Mouse (Mus musculus): ENCODE data around the gene Cyyr1. TPM values are rescaled to one million over a fixed set of nuclear protein-coding genes. Genes with fewer than 3 reads are reported as not detected.

Cyyr1 gene
- polyA plus RNA-seq, 1 experiment from 2014 or later: 4.0 TPM

DNA sequence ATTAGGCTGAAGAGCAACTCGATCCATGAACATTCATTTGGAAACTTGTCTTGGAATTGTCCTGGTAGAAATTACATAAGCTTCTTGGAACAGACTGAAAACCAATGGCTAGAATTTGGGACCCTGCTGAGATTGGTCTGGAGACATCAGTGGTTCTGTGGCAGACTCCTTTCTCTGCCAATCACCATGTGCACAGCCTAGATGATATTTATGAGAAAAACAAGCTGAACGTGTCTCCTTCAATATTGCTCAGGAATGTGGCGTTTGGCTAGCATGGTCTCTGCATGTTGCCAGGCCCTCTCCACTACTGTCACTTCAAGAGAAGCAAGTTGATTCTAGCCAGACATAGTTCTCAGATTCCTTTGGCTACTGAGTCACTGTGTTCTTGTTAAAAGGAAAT, 107.4 kb downstream of the Cyyr1 start:
- H3K27me3 ChIP-seq (replicated peaks; ENCODE audit: control insufficient read depth, insufficient read depth, low read length): no peaks in the 10 kb centered on the region
- no peak overlapping the region for H3K4me2 ChIP-seq (ENCODE audit: low read depth, low read length)
- no peaks in the 10 kb centered on the region for H3K9me3 ChIP-seq (ENCODE audit: control insufficient read depth, low read length)
- H3K36me3 ChIP-seq (ENCODE audit: control insufficient read depth, insufficient read depth, low read length): no peaks in the 10 kb centered on the region
- 72% methylated on average over 3 of the region's 3 CpGs for WGBS
- H3K4me1 ChIP-seq (ENCODE audit: control insufficient read depth, insufficient read depth, low read length): no peaks in the 10 kb centered on the region
- DNase-seq (ENCODE audit: low spot score) (peak; percentile 13), ATAC-seq (ENCODE audit: low read depth) (no peak)
- H3K27ac ChIP-seq (replicated peaks; ENCODE audit: low read depth, low read length): no peak overlapping the region
- H3K9ac ChIP-seq (ENCODE audit: low read depth, low read length): no peak overlapping the region
- no peak overlapping the region for H3K4me3 ChIP-seq (ENCODE audit: low read depth, low read length)

- no peak for DNase-seq (ENCODE audit: low spot score)
- WGBS: 66% methylated on average over 2 of the region's 2 CpGs
These were observed 117.8 kb downstream of the Cyyr1 start for GRCm38 (mm10) chr16:85435427-85435826.

DNA sequence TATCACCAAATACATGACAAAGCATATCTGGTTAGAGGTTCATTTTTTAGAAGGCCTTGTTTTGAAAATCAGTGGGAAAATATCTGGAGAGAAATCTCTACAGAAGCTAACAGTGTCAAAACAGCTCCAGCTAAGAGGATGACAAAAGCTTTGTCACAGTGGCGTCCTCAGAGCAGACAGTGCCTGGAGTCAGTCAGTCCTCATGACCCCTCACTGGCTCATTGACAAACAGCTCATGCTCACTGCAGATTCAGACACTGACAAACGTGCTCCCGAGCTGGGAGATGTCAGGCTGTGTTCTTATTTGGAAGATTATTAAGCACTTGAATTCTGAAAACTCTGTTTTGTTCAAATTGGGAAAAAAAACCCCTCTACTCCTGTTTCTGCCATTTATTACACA, 124.0 kb downstream of the Cyyr1 start:
- Histone ChIP-seq H3K36me3 (ENCODE audit: control insufficient read depth, insufficient read depth, low read length) (no peaks in the 10 kb centered on the region), H3K9ac (ENCODE audit: low read depth, low read length) (no peak overlapping the region), H3K27ac (replicated peaks; ENCODE audit: low read depth, low read length) (no peak overlapping the region), H3K27me3 (replicated peaks; ENCODE audit: control insufficient read depth, insufficient read depth, low read length) (no peaks in the 10 kb centered on the region), H3K4me1 (ENCODE audit: control insufficient read depth, insufficient read depth, low read length) (no peaks in the 10 kb centered on the region), H3K4me2 (ENCODE audit: low read depth, low read length) (no peak overlapping the region), H3K9me3 (ENCODE audit: control insufficient read depth, low read length) (no peaks in the 10 kb centered on the region), H3K4me3 (ENCODE audit: low read depth, low read length) (no peak overlapping the region)
- DNase-seq (ENCODE audit: low spot score): no peak
- 45% methylated on average over 3 of the region's 3 CpGs for WGBS
- ATAC-seq (ENCODE audit: low read depth): no peak

More at GRCm38 (mm10) chr16:85435427-85435826, 117.8 kb downstream of the Cyyr1 start:
- H3K9me3 ChIP-seq (ENCODE audit: control insufficient read depth, low read length): no peaks in the 10 kb centered on the region
- no peaks in the 10 kb centered on the region for H3K36me3 ChIP-seq (ENCODE audit: control insufficient read depth, insufficient read depth, low read length)
- H3K27me3 ChIP-seq (replicated peaks; ENCODE audit: control insufficient read depth, insufficient read depth, low read length): no peaks in the 10 kb centered on the region
- H3K4me1 ChIP-seq (ENCODE audit: control insufficient read depth, insufficient read depth, low read length): no peaks in the 10 kb centered on the region
- H3K4me3 ChIP-seq (ENCODE audit: low read depth, low read length): no peak overlapping the region
- no peak overlapping the region for H3K9ac ChIP-seq (ENCODE audit: low read depth, low read length)
- no peak overlapping the region for H3K27ac ChIP-seq (replicated peaks; ENCODE audit: low read depth, low read length)
- ATAC-seq (ENCODE audit: low read depth): no peak
- H3K4me2 ChIP-seq (ENCODE audit: low read depth, low read length): no peak overlapping the region

DNA sequence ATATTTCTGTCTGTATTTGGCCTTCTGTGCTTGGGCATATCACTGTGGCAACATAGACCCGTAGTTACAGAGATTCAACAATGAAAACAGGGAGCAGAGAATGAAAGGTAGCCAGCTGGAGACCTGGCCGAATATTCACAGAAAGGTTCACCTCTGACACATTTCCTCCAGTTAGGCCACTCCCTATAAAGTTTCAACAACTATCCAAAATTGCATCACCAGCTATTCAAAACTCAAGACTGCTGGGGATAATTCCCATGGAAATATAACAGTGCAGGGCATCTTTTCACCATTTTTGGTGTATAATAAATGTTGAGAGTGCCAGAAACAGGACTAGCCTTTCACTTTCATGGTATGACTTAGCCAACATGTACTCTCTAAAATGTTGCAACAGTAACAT, 130.3 kb downstream of the Cyyr1 start:
- Histone ChIP-seq H3K9ac (ENCODE audit: low read depth, low read length) (no peak overlapping the region), H3K4me2 (ENCODE audit: low read depth, low read length) (no peak overlapping the region), H3K36me3 (ENCODE audit: control insufficient read depth, insufficient read depth, low read length) (no peaks in the 10 kb centered on the region), H3K27ac (replicated peaks; ENCODE audit: low read depth, low read length) (no peak overlapping the region), H3K4me1 (ENCODE audit: control insufficient read depth, insufficient read depth, low read length) (no peaks in the 10 kb centered on the region), H3K4me3 (ENCODE audit: low read depth, low read length) (no peak overlapping the region), H3K9me3 (ENCODE audit: control insufficient read depth, low read length) (no peaks in the 10 kb centered on the region), H3K27me3 (replicated peaks; ENCODE audit: control insufficient read depth, insufficient read depth, low read length) (no peaks in the 10 kb centered on the region)
- DNase-seq (ENCODE audit: low spot score) (no peak), ATAC-seq (ENCODE audit: low read depth) (no peak)
- 66% methylated on average over 2 of the region's 2 CpGs for WGBS

- H3K4me3 ChIP-seq (ENCODE audit: low read depth, low read length): no peak overlapping the region
- H3K4me2 ChIP-seq (ENCODE audit: low read depth, low read length): no peak overlapping the region
- no peaks in the 10 kb centered on the region for H3K4me1 ChIP-seq (ENCODE audit: control insufficient read depth, insufficient read depth, low read length)
- 90% methylated on average over 3 of the region's 3 CpGs for WGBS
- no peak overlapping the region for H3K27ac ChIP-seq (replicated peaks; ENCODE audit: low read depth, low read length)
- H3K27me3 ChIP-seq (replicated peaks; ENCODE audit: control insufficient read depth, insufficient read depth, low read length): no peaks in the 10 kb centered on the region
- H3K9ac ChIP-seq (ENCODE audit: low read depth, low read length): no peak overlapping the region
- H3K36me3 ChIP-seq (ENCODE audit: control insufficient read depth, insufficient read depth, low read length): no peaks in the 10 kb centered on the region
- DNase-seq (ENCODE audit: low spot score) (no peak), ATAC-seq (ENCODE audit: low read depth) (no peak)
- H3K9me3 ChIP-seq (ENCODE audit: control insufficient read depth, low read length): no peaks in the 10 kb centered on the region
These were observed 137.8 kb downstream of the Cyyr1 start for GRCm38 (mm10) chr16:85415415-85415814.

DNA sequence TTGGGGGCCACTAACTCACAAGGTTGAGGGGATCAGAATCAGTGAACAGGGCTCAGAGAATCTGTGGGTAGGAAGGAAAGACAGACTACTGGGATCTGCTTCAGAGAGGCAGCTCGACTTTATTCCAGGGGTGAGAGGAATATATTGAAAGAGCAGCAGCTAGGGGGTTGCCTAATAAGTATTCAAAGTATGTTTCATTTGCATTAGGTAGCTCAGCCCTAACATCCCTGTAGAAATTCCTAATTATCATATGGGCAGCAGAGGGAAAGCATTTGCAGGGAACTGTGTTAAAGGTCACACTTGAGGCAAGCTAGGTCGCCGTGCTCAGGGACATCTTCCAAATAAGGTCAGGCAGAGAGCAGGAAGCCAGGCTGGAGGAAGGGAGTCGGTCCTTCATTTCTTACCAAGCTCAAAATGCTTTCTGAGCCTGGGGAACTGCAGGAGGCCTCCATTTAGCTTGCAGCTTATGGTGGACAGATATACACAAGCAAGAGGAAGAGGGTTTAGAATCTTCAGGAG, 159.7 kb downstream of the Cyyr1 start:
- H3K4me2 ChIP-seq (ENCODE audit: low read depth, low read length): no peak overlapping the region
- no peaks in the 10 kb centered on the region for H3K9me3 ChIP-seq (ENCODE audit: control insufficient read depth, low read length)
- H3K4me1 ChIP-seq (ENCODE audit: control insufficient read depth, insufficient read depth, low read length): peaks cover 3% of the 10 kb centered on the region; the same call in 1 of the 2 replicates
- no peak for DNase-seq (ENCODE audit: low spot score)
- no peak overlapping the region for H3K4me3 ChIP-seq (ENCODE audit: low read depth, low read length)
- no peaks in the 10 kb centered on the region for H3K36me3 ChIP-seq (ENCODE audit: control insufficient read depth, insufficient read depth, low read length)
- no peaks in the 10 kb centered on the region for H3K27me3 ChIP-seq (replicated peaks; ENCODE audit: control insufficient read depth, insufficient read depth, low read length)
- ATAC-seq (ENCODE audit: low read depth): no peak
- WGBS: 26% methylated on average over 4 of the region's 4 CpGs
- H3K27ac ChIP-seq (replicated peaks; ENCODE audit: low read depth, low read length): no peak overlapping the region
- H3K9ac ChIP-seq (ENCODE audit: low read depth, low read length): no peak overlapping the region

- Histone ChIP-seq H3K27ac (replicated peaks; ENCODE audit: low read depth, low read length) (no peak overlapping the region), H3K27me3 (replicated peaks; ENCODE audit: control insufficient read depth, insufficient read depth, low read length) (no peaks in the 10 kb centered on the region), H3K9me3 (ENCODE audit: control insufficient read depth, low read length) (no peaks in the 10 kb centered on the region), H3K4me3 (ENCODE audit: low read depth, low read length) (no peak overlapping the region), H3K36me3 (ENCODE audit: control insufficient read depth, insufficient read depth, low read length) (no peaks in the 10 kb centered on the region), H3K9ac (ENCODE audit: low read depth, low read length) (no peak overlapping the region), H3K4me2 (ENCODE audit: low read depth, low read length) (no peak overlapping the region), H3K4me1 (ENCODE audit: control insufficient read depth, insufficient read depth, low read length) (no peaks in the 10 kb centered on the region)
- DNase-seq (ENCODE audit: low spot score): no peak
- 54% methylated on average over 5 of the region's 5 CpGs for WGBS
- ATAC-seq (ENCODE audit: low read depth): no peak
These were observed 166.4 kb downstream of the Cyyr1 start for GRCm38 (mm10) chr16:85386801-85387200.

Other genes starting within 250 kb of the Cyyr1 start
- gene Adamts1, start 249.7 kb upstream of the Cyyr1 start, polyA plus RNA-seq (2014; fragmentation: Nextera tagmentation; extraction: Ambion mirVana): 39.3 and 44.7 TPM in 2 replicates

All from embryonic facial prominence, embryonic 14.5 days (tissue).